Mouse (Mus musculus): ENCODE data around the gene Fcna.
A peak's percentile ranks its signal among the peaks of the same experiment; 100 is the strongest.

Gene Fcna

DNA sequence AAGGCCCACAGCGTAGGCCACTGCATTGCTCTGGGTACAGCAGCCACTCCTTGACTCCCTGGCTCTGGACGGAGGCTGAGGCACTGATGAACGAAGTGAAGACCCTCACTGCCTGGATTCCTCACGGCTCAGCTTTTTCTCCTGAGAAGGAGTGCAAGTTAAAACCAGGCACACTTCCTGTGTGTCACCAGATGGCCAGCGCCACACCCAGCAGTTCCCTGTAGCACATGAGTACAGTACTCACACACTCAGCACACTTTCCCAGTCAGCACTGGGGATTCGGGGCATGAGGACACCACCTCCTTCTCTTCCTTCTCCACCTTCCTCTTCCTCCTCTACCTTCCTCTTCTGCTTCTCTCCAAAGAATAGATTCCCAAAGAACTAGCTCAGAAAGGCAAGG lies at the start of gene Fcna:
Fcna (minus strand) TSS at position 220 of the 400 bp plus-strand sequence.
- DNase-seq (ENCODE audit: low spot score) = no peak

DNA sequence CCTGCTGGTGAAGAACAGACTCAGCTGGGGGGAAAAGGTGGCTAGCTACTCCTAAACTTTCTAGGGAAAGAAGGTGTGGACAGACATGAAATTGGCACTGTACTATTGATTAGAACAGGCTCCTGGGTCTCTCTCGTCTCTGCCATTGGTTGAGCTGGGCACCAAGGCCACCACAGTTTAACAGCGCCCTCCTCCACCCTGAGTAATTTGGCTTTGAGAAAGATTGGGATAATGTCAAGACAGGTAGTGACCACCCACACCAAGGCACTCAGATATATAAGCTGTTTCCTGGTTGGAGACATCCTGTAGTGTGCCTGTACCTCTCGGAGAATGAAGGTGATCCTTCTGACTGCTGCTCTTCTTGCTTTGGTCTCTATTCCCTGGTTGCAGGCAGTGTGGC lies 48.7 kb upstream of the Fcna start, which contains the start of gene Lcn6:
Lcn6 (plus strand) TSS at position 301 of the 400 bp plus-strand sequence.
- DNase-seq (ENCODE audit: low spot score) = no peak

DNA sequence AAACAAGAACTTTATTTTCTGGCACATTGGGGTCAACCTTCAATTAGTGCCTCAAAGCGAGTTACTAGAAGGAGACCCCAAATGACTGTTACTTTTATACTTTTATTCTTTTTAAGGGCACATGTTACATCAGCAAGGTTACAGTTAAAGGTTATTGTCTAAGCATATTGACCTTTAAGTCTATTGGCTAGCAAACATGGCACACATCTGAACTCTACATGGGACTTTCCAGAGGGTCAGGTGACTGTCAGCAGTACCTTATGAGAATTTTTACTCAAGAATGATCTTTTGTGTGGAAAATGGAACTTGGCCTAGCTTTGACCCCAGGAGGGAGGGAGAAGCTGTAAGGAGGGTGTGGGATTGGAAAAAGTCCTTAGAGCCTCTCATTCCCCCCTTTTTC lies 38.7 kb upstream of the Fcna start:
- no peak for DNase-seq (ENCODE audit: low spot score)

DNA sequence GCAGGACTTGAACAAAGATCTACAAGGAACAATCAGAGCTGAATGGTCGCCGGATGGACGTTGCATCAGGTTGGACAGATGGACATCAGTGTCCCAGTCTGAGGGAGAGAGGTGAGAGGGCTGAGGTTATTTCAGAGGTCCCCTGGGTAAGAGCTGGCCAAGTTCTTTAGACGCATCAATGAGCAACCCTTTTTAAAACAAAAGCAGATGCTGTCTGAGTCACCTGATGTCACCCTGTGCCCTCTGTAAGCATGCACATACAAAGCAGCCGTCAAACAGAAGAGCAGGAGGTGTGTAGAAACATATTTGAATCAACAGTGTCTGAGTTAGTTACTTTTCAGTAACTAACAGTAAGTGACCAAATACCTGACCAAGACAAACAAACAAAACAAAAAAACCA lies 36.3 kb upstream of the Fcna start:
- no peak for DNase-seq (ENCODE audit: low spot score)

DNA sequence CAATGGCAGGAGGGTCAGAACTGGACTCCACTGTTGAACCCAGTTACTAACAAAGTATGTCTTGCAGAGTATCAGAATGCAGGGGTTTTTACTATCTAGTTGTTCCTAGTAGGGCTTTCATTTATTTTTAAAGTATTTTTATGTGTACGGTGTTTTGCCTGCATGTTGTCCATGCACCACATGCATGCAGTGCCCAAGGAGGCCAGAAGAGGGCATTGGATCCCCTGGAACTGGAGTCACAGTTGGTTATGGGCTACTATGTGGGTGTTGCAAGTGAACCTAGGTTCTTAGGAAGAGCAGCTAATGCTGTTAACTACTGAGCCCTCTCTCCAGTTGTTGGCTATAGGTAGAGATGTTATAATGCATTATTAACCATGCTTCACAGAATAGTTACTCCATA lies 35.7 kb upstream of the Fcna start:
- peak; percentile 17 for DNase-seq (ENCODE audit: low spot score)

DNA sequence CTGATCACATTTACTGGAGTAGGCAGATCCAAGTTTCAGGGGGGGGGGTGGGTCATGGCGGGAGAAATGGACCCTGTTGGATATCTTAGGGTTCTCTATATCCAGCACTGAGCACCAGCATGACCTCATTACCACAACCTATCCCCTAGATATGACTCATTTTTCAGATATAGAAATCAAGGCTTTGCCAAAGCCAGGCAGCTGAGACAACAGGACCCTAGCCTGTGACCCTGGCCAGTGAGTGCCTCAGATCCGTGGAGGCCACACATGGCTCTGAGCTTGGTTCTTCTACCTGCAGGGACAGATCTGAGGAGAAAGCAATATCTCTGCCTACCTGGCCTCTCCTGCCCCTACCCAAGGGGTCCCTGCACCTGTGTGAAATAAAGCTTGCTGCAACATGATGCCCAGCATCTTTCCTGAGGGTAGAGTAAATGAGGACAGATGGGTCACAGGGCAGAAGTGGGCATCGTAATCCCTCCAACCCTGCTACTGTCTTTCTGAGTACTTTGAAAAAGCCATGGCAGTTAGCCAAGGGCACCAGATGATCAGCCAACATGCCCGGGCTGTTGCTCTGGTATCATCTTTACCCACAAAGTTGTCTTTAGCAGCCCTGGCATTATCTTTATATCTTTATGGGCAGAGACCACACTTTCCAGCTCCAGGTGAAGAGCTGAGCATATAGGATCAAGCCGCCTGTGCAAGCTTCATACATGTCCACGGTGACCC lies 33.6 kb upstream of the Fcna start:
- DNase-seq (ENCODE audit: low spot score) = no peak

DNA sequence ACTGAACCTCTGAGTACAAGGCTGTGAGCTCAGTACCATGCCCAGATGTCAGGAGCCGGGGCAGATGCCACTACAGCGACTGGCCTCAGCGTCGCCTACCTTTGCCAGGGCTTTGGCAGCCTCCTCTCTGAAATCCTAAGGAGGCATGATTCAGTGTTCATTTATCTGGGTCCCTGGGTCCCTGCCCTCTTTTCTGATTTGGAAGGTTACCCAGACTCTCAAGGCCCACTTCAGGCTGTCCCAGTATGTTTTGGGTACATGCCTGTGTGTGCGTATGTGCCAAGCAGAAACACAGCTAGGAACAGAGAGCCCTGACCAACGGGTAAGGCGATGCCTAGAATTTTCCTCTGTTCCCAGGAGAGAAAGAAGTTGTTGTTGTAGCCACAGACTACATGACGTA lies 32.4 kb upstream of the Fcna start:
- no peak for DNase-seq (ENCODE audit: low spot score)

DNA sequence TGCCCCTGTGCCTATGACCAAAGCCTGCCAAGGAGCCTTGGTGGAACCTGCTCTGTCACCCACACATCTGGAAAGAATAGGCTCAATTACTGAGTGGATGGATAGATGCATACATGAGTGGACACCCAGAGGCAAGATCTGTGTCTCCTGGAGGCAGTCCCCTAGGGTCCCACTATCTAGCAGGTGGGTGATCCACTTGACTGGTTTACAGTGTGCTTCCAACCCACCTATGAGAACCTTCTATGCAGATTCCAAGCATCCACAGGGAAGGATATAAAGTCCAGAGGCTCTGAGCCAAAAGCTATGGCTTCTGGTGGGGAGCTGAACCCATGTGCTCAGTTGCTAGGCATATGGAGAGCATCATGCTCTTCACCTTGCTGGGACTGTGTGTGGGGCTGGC lies 29.8 kb upstream of the Fcna start, which contains the start of gene Lcn5:
Lcn5 (plus strand) TSS at position 301 of the 400 bp plus-strand sequence.
- no peak for DNase-seq (ENCODE audit: low spot score)

DNA sequence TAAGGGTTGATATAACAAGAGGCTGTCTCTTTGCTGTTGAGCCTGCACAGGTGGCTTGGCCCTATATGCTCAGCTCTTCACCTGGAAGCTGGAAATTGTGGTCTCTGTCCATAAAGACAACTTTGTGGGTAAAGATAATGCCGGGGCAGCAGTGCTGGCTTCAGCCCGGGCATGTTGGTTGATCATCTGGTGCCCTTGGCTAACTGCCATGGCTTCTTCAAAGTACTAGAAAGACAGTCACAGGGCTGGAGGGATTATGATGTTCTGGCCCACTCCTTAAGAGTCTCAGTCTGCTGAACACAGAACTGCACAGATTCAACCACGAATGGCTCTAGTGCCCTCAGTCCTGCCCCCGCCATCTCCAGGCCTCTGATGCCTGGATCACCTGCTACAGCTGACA lies 29.4 kb upstream of the Fcna start:
- no peak for DNase-seq (ENCODE audit: low spot score)

DNA sequence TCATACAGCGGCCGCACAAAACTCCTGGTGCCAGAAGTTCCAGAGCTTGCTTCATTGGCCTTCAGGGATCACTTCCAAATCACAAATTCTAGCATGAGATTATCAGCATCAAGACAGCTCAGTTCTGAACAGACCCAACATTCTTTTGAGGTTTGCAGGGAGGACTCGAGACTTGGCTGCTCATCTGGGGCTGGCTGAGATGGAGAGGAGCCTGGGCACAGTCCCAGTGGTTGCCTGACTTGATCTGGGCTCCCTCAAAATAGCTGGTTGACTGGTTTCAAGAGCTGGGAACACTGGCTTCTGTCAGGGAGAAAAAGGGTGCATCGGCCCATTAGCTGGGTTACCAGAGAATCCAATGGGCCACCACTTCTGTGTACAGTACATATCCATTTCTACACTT lies 28.9 kb upstream of the Fcna start:
- DNase-seq (ENCODE audit: low spot score) = peak; percentile 30

DNA sequence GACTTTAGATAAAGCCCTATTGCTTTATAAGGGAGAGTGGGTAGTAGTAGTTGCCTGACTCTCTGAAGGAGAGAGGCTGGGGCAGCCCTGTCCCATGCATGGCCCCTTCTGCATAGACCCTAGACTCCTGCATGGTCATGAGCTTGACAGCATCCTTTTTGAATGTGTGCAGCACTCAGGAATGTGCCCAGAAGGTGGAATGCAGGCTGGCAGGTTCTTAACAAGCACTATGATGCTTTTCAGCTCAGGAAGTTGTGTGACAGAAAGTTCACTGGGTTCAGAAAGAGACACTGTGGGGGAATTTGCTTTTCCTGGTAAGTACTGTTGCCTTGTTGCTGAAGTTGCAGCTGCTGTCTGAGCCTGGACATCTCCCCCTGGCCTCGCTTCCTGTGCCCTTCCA lies 26.7 kb upstream of the Fcna start:
- peak; percentile 11 for DNase-seq (ENCODE audit: low spot score)

DNA sequence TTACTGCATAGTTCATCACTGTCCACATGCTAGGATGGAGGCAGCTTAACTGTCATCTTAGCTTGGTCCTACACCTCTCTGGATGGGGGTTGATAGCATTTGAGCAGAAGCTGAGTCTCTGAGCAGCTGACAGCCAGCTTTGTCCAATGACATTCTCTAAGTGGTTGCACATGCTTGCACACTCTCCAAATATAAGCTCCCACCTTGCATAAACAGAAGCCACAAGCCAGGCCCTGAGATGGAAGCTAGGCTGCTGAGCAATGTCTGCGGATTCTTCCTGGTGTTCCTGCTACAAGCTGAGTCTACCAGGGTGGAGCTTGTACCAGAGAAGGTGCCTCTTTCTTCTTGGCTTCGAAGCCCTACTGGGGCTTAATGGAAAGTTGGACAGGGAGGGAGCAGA lies 25.1 kb upstream of the Fcna start, which contains the start of gene Lcn8:
Lcn8 (plus strand) TSS at position 219 of the 400 bp plus-strand sequence.
- DNase-seq (ENCODE audit: low spot score) = no peak

DNA sequence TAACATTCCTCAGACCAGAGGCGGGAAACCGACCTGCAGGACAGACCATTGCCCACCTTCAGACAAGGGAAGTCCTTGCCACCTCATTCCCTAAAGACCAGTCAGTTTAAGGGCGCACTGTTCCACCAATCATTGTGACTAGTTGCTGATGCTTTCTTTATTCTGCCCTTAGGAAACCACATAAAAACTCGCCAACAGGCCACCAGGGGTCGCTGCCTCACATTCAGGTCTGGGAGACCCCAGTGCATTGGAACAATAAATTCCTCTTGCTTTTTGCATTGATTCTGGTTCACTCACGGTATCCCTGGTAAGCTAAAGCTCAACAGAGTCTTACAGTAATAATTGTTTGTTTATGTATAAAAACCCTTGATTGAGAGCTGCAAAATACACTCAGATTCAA lies 12.1 kb upstream of the Fcna start:
- DNase-seq (ENCODE audit: low spot score) = no peak

DNA sequence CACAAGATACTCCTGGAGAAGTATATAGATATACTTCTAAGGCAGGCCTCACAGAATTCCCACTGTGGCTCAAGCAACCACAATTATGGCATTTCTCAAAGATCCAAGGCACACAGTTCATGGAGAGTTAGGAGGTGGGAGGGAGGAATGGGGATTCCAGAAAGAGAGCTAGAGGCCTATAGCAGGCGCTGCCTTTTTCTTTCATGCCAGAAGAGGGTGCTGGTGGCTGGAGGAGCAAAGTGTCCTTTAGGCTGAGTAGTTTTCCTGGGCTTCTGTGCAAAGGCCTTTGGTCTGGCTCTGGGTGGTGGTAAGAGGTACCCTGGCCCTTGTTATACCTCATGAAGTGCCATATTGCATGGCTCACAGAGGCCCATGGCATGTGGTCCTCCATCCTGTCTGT lies 6.2 kb upstream of the Fcna start:
- DNase-seq (ENCODE audit: low spot score) = no peak

DNA sequence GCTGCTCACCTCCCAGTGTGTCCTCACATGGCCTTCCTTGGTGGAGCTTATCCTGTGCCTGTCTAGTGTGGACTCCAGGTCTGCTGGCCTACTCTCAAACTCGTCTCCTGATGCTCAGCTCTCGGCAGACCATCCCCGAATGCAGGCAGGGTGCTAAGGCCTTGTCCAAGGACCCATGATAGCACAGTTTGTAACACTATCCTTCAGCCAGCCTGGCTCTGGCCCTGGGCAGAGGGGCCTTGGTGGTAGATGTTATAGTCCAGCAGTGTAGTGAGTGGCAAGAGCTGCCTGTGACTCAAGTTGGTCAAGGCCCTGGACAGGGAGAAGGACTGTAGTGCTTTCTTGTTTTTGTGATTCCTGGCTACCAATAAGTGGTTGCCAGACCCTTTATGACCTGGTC lies 5.8 kb upstream of the Fcna start:
- no peak for DNase-seq (ENCODE audit: low spot score)

DNA sequence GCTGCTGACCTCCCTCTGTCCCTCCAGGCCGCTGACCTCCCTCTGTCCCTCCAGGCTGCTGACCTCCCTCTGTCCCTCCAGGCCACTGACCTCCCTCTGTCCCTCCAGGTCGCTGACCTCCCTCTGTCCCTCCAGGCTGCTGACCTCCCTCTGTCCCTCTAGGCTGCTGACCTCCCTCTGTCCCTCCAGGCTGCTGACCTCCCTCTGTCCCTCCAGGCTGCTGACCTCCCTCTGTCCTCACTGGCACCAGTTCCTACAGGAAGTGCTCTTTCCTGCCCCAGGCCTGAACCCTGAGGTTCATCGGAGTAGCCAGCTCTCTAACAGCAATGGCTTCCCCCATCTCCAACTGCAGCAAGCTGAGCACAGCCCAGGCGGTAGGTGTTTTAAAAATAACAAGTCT lies 908 bp upstream of the Fcna start:
- no peak for DNase-seq (ENCODE audit: low spot score)

DNA sequence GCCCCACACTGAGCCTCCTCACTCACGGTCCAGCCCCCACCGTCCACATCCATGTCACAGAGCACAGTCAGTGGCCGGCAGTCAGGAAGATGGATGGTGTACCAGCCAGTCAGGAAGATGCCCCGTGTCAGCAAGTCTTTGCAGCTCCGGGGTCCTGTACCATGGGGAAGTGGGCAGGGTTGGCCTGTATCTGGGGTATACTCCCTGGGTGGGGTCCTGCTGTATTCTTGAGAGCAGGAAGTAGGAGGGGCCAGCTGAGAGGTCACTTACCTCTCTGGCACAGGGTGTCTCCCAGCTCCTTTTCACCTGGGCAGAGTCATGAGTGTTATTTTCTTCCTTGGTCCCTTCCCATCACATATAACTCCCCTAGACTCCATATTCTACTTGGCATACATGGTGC lies 1.8 kb downstream of the Fcna start:
- no peak for DNase-seq (ENCODE audit: low spot score)

DNA sequence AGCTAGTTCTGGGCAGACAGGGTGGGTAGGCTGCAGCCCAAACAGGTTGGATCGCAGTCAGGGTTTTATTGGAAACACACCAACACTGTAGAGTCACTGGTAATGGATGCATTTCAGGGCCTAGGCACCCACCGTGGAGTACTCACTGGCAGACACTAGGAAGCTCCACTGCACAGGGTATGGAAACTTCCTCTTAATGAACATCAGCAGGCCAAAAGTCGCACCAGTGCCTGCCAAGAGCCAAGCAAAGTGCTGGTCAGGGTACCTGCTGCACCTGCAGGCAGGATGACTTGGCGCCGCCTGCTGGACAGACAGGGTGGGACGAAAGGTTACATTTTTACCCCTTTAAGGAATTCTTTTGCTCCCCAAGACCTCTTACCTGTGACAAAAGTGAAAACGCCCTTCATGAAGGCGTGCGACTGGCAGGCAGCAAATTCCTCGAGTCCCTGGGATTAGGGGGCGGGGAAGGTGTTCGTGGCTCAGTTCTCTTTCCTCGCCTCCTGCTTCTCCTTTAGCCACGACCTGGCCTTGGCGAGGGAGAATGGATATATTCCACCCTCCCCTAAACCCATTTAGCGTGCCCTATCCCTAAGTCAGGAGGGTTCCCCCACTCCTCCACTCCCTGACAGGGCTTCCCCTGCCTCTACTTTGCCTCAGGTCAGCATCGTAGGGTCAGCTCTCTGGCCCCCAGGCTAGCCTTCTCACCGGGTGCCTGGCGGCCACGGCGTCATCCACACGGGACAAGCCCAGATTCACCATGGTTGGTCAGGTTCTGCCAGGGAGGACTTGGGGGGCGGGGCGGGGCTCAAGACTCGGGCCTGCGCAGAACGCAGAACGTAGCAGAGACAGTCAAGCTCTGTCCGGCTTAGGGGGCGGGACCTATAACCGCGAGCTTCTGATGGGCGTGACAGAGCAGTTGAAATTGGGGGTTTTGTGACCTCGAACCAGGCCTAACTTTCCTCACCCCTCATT lies 6.3 kb downstream of the Fcna start, which contains the start of gene Tmem141:
Tmem141 (minus strand) TSS at position 777 of the 972 bp plus-strand sequence.
- DNase-seq (ENCODE audit: low spot score) = peak; percentile 92

DNA sequence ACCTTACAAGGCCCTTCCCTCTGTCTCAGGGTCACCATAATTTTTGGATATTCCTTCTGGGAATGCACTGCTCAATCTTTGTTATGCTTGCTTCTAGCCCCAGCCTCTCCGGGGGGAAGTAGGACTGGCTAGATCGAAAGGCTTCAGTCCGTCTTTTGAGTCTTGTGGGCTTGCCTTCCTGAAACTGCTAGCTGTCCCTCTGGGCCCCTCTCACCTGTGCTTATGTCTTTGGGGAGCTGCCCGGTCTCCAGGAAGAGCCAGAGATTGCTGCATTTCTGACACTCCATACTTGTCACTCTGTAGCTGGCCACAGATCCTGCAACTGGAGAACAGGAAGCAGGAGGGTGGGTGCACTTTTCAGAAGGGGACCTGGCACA lies 7.0 kb downstream of the Fcna start:
- DNase-seq (ENCODE audit: low spot score) = no peak

DNA sequence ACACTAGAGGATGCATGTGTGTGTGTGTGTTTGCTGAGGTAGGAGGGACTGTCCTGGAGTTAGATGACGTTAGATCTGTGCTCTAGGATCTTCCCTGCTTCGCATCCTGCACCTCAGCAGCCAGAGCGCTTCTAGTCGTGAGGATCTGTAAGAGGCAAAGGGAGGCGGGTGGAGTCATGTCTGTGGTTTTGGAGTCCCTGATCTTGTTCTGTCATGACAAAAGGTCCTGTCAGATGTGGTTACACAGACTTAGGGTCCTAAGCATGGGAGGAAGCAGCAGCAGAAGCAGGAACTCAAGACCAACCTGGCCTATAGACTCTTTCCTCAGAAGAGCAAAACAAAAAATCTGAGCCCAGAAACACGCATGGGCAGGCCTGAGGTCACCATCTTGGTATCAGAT lies 7.4 kb downstream of the Fcna start:
- no peak for DNase-seq (ENCODE audit: low spot score)

DNA sequence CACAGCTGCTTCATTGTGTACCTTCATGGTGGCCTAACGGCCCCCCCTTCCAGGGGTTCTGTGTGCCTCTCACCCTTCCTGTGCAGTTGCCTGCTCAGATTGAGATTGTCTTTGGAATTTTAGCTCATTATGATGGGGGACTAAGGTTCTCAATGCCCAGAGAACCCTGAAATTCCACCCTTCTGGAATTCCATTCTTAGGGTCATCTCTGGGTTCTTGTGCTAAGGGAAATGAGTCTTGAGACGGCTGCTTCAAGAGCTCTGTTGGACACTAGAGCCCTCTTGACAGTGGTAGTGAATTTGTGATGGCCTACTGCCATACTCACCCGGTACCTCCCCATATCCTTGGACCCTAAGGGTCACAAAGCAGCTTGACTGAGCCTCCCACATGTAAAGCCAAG lies 10.3 kb downstream of the Fcna start, which contains the start of gene Ccdc183:
Ccdc183 (minus strand) TSS at position 101 of the 400 bp plus-strand sequence.
- DNase-seq (ENCODE audit: low spot score) = no peak

DNA sequence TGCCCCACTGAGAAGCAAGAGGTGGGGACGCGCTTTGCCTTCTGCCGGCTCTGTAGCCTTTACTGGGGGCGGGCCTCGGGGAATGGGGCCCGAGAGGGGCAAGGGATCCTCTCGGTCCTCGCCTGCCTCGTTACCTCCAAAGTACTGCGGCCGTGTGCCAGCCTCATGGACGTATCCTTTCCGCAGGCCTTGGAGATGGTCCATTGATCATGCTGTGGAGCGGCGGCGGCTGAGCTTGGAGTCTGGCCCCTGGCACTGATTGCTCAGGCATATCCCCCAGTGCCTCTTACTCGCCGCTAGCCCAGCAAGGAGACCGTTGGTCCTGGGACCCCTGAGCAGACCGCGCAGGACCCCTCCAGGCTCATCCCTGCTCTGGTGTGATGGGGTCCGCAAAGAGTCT lies 11.4 kb downstream of the Fcna start:
- DNase-seq (ENCODE audit: low spot score) = no peak

DNA sequence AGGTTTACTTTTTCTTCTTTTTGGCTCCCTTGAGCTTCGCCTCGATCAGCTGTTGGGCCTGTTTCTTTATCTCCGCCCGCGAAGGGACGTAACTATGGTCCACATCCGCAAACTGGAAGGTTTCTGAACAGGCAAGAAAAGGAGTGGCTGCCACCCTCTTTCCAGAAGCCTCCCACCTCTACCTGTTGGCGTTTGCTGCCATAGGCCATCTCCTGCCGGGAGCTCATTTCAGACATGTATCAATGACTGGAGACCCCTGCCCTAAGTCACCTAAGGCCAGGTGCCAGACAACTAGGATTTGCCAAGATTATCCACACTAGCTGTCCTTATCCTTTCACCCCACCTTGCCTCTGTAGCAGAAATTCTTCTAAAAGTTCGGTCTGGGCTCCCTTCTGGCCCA lies 19.2 kb downstream of the Fcna start:
- DNase-seq (ENCODE audit: low spot score) = no peak

Data from lung, postnatal 25 days (tissue).